12 mouse cellular contexts compared by ENCODE assay signal in genomic region chr15:5108655-5109040, GRCm38 (mm10). TPM values are rescaled to one million over a fixed set of nuclear protein-coding genes. Genes with fewer than 3 reads are reported as not detected.
DNase-seq lines count a peak whose midpoint lies in the region; ATAC-seq and TF ChIP-seq lines count a peak whose summit lies in the region.
"Had no signal": no experiment of that assay in that cellular context is flagged by ENCODE, and none has a peak within 500 bp of the region (broad histone marks: within the 10 kb centered on the region; RNA-seq: fewer than 3 reads in every experiment).

No protein-coding gene starts in this region.

- peak overlapping the region; percentile 60; the same call in 1 of the 2 replicates for H3K27ac ChIP-seq in lung, embryonic 15.5 days
- peak overlapping the region; percentile 72 for H3K27ac ChIP-seq in brown adipose tissue, adult 24 weeks (replicated peaks; ENCODE audit: low read depth, low read length)
- peak overlapping the region; percentile 69; the same call in 1 of the 2 replicates for H3K27ac ChIP-seq in heart, postnatal 0 days (ENCODE audit: low read depth)
- no peak overlapping the region for H3K27ac ChIP-seq in midbrain, embryonic 15.5 days
- H3K27ac ChIP-seq: neural tube, embryonic 12.5 days had no signal

- no peak for TF ChIP-seq EP300 in heart, postnatal 0 days (IDR thresholded peaks at IDR 0.05; ENCODE audit: low read depth)

- H3K27me3 ChIP-seq in lung, embryonic 15.5 days: no peaks in the 10 kb centered on the region
- no peaks in the 10 kb centered on the region for H3K27me3 ChIP-seq in heart, postnatal 0 days (ENCODE audit: control insufficient read depth, insufficient read depth, low read length)
- no peaks in the 10 kb centered on the region for H3K27me3 ChIP-seq in midbrain, embryonic 15.5 days (replicated peaks)
- H3K27me3 ChIP-seq: neural tube, embryonic 12.5 days; Patski had no signal

- no peak for DNase-seq in lung, postnatal 25 days (ENCODE audit: low spot score)
- no peak for DNase-seq in heart, postnatal 0 days (ENCODE audit: low spot score)
- peak; percentile 69 for DNase-seq in naive thymus-derived CD4-positive, alpha-beta T cell, adult 2 months (ENCODE audit: low read depth)
- DNase-seq in layer of hippocampus, postnatal 14 days (ENCODE audit: low spot score in 2 of 2): no peak
- no peak for DNase-seq in gastrocnemius, adult 18-20 months (ENCODE audit: low spot score)
- DNase-seq: gastrocnemius, postnatal 25 days; right cerebral cortex, postnatal 4 days had no signal

- no peaks in the 10 kb centered on the region for H3K9me3 ChIP-seq in lung, embryonic 15.5 days
- no peaks in the 10 kb centered on the region for H3K9me3 ChIP-seq in heart, postnatal 0 days (replicated peaks; ENCODE audit: control insufficient read depth, low read length)
- no peaks in the 10 kb centered on the region for H3K9me3 ChIP-seq in midbrain, embryonic 15.5 days
- H3K9me3 ChIP-seq: neural tube, embryonic 12.5 days had no signal

- ATAC-seq in lung, embryonic 15.5 days (ENCODE audit: borderline replicate concordance, extremely low read depth, low FRiP score, low TSS enrichment): no peak
- ATAC-seq in heart, postnatal 0 days (ENCODE audit: insufficient read depth, low read depth): no peak
- ATAC-seq in midbrain, embryonic 15.5 days (replicated peaks): no peak
- ATAC-seq: Patski had no signal

- no peaks in the 10 kb centered on the region for H3K4me1 ChIP-seq in lung, embryonic 15.5 days
- no peaks in the 10 kb centered on the region for H3K4me1 ChIP-seq in brown adipose tissue, adult 24 weeks (ENCODE audit: control insufficient read depth, insufficient read depth, insufficient read length, low read length)
- no peaks in the 10 kb centered on the region; the same call in 1 of the 2 replicates for H3K4me1 ChIP-seq in heart, postnatal 0 days (ENCODE audit: control insufficient read depth, insufficient read depth)
- H3K4me1 ChIP-seq in midbrain, embryonic 15.5 days: no peaks in the 10 kb centered on the region
- H3K4me1 ChIP-seq: neural tube, embryonic 12.5 days had no signal

- H3K9ac ChIP-seq in lung, embryonic 15.5 days: no peak overlapping the region
- no peak overlapping the region for H3K9ac ChIP-seq in heart, postnatal 0 days (replicated peaks; ENCODE audit: low read depth, low read length)
- no peak overlapping the region for H3K9ac ChIP-seq in midbrain, embryonic 15.5 days
- H3K9ac ChIP-seq: neural tube, embryonic 12.5 days had no signal

- peak overlapping the region; percentile 36; the same call in 1 of the 2 replicates for H3K4me3 ChIP-seq in lung, embryonic 15.5 days
- H3K4me3 ChIP-seq in brown adipose tissue, adult 24 weeks (ENCODE audit: insufficient read depth, low read depth, low read length): peak overlapping the region; percentile 74
- peak overlapping the region; percentile 48 for H3K4me3 ChIP-seq in heart, postnatal 0 days (ENCODE audit: low read depth, low read length)
- H3K4me3 ChIP-seq in midbrain, embryonic 15.5 days: no peak overlapping the region
- H3K4me3 ChIP-seq: neural tube, embryonic 12.5 days had no signal

- no peak for TF ChIP-seq CTCF in heart, postnatal 0 days (IDR thresholded peaks at IDR 0.05; ENCODE audit: low read depth)

- WGBS in lung, embryonic 15.5 days: 71% methylated on average over 3 of the region's 3 CpGs
- WGBS in heart, postnatal 0 days: 64% methylated on average over 3 of the region's 3 CpGs
- 89% methylated on average over 3 of the region's 3 CpGs for WGBS in midbrain, embryonic 15.5 days

- H3K36me3 ChIP-seq in lung, embryonic 15.5 days: no peaks in the 10 kb centered on the region
- peaks cover 3% of the 10 kb centered on the region; the same call in 1 of the 2 replicates for H3K36me3 ChIP-seq in heart, postnatal 0 days (replicated peaks; ENCODE audit: control insufficient read depth, insufficient read depth, low read length)
- H3K36me3 ChIP-seq in midbrain, embryonic 15.5 days (replicated peaks): no peaks in the 10 kb centered on the region
- H3K36me3 ChIP-seq: neural tube, embryonic 12.5 days had no signal

- peak overlapping the region; percentile 50 for H3K4me2 ChIP-seq in lung, embryonic 15.5 days
- peak overlapping the region; percentile 54 for H3K4me2 ChIP-seq in heart, postnatal 0 days (ENCODE audit: low read depth, low read length)
- no peak overlapping the region for H3K4me2 ChIP-seq in midbrain, embryonic 15.5 days
- H3K4me2 ChIP-seq: neural tube, embryonic 12.5 days had no signal

RNA-seq across cellular contexts. Expression of gene Card6, which starts 0.3 kb away (rescaled TPM):
- 1.6 and 2.0 TPM in 2 replicates for polyA plus RNA-seq in lung, embryonic 15.5 days (2015; fragmentation: Nextera tagmentation; extraction: Ambion mirVana)
- polyA plus RNA-seq in brown adipose tissue, adult 24 weeks (2012; ENCODE audit: insufficient read depth, insufficient read length, missing spikeins): 1.6 and 2.4 TPM in 2 replicates
- total RNA-seq in heart, postnatal 0 days (2014; rRNA removed; ENCODE audit: low replicate concordance): 1.8 and 2.2 TPM in 2 replicates
- 1.7 and 1.8 TPM in 2 replicates for polyA plus RNA-seq in heart, postnatal 0 days (2015; fragmentation: Nextera tagmentation; extraction: Ambion mirVana)
- 0.32 and 0.39 TPM in 2 replicates for polyA plus RNA-seq in midbrain, embryonic 15.5 days (2015; fragmentation: Nextera tagmentation; extraction: Ambion mirVana)
- total RNA-seq in layer of hippocampus, postnatal 14 days (2021): 1 to 10 TPM; 2.0 to 3.7 TPM
- total RNA-seq in gastrocnemius, adult 18-20 months (2021): 1 to 10 TPM; 2.4 to 2.7 TPM

RNA-seq across cellular contexts. Expression of gene Rpl37, which starts 7.8 kb away (rescaled TPM):
- 469 and 494 TPM in 2 replicates for polyA plus RNA-seq in lung, embryonic 15.5 days (2015; fragmentation: Nextera tagmentation; extraction: Ambion mirVana)
- 272 and 605 TPM in 2 replicates for polyA plus RNA-seq in brown adipose tissue, adult 24 weeks (2012; ENCODE audit: insufficient read depth, insufficient read length, missing spikeins)
- 154 and 164 TPM in 2 replicates for total RNA-seq in heart, postnatal 0 days (2014; rRNA removed; ENCODE audit: low replicate concordance)
- polyA plus RNA-seq in heart, postnatal 0 days (2015; fragmentation: Nextera tagmentation; extraction: Ambion mirVana): 374 and 392 TPM in 2 replicates
- polyA plus RNA-seq in midbrain, embryonic 15.5 days (2015; fragmentation: Nextera tagmentation; extraction: Ambion mirVana): 261 and 286 TPM in 2 replicates
- total RNA-seq in layer of hippocampus, postnatal 14 days (2021): 100 to 1,000 TPM; 210 to 230 TPM
- 100 to 1,000 TPM; 186 to 194 TPM for total RNA-seq in gastrocnemius, adult 18-20 months (2021)

RNA-seq across cellular contexts. Expression of gene Prkaa1, which starts 35.0 kb away (rescaled TPM):
- polyA plus RNA-seq in lung, embryonic 15.5 days (2015; fragmentation: Nextera tagmentation; extraction: Ambion mirVana): 17.7 and 18.4 TPM in 2 replicates
- polyA plus RNA-seq in brown adipose tissue, adult 24 weeks (2012; ENCODE audit: insufficient read depth, insufficient read length, missing spikeins): 18.6 and 23.4 TPM in 2 replicates
- total RNA-seq in heart, postnatal 0 days (2014; rRNA removed; ENCODE audit: low replicate concordance): 11.6 and 15.5 TPM in 2 replicates
- polyA plus RNA-seq in heart, postnatal 0 days (2015; fragmentation: Nextera tagmentation; extraction: Ambion mirVana): 9.8 and 10.0 TPM in 2 replicates
- polyA plus RNA-seq in midbrain, embryonic 15.5 days (2015; fragmentation: Nextera tagmentation; extraction: Ambion mirVana): 13.3 and 14.8 TPM in 2 replicates
- 10 to 100 TPM; 19.2 to 20.8 TPM for total RNA-seq in layer of hippocampus, postnatal 14 days (2021)
- total RNA-seq in gastrocnemius, adult 18-20 months (2021): 10 to 100 TPM; 10.2 to 10.8 TPM

RNA-seq across cellular contexts. Expression of gene C7, which starts 45.1 kb away (rescaled TPM):
- 0.12 and 0.15 TPM in 2 replicates for polyA plus RNA-seq in lung, embryonic 15.5 days (2015; fragmentation: Nextera tagmentation; extraction: Ambion mirVana)
- 8.4 and 12.2 TPM in 2 replicates for polyA plus RNA-seq in brown adipose tissue, adult 24 weeks (2012; ENCODE audit: insufficient read depth, insufficient read length, missing spikeins)
- total RNA-seq in heart, postnatal 0 days (2014; rRNA removed; ENCODE audit: low replicate concordance): 0.15 TPM in 1 of 2 replicates, not detected in the other
- polyA plus RNA-seq in heart, postnatal 0 days (2015; fragmentation: Nextera tagmentation; extraction: Ambion mirVana): 0.05 TPM in 1 of 2 replicates, not detected in the other
- 0.06 and 0.12 TPM in 2 replicates for polyA plus RNA-seq in midbrain, embryonic 15.5 days (2015; fragmentation: Nextera tagmentation; extraction: Ambion mirVana)
- under 1 TPM; 0.14 to 0.28 TPM for total RNA-seq in layer of hippocampus, postnatal 14 days (2021)
- 1 to 10 TPM; 1.7 to 5.1 TPM for total RNA-seq in gastrocnemius, adult 18-20 months (2021)
- polyA plus RNA-seq: Patski had no signal
